Mouse (Mus musculus) hindbrain, embryonic 11.5 days (tissue): ENCODE results near the gene Dnah14. TPM values are rescaled to one million over a fixed set of nuclear protein-coding genes. Genes with fewer than 3 reads are reported as not detected.

Experiments
- ATAC-seq: fragments of 200-750 bp; cut with Nextera tagmentation; 2 replicates; pipeline ENCODE4 v1.8.0; 2017; ENCODE audit warnings: mild to moderate bottlenecking, moderate TSS enrichment, moderate library complexity; ENCODE audit not compliant: low FRiP score
- DNase-seq: peaks from one replicate; pipeline ENCODE4 v3.0.0-alpha.2; 2015; ENCODE audit warnings: low spot score
- H3K27ac ChIP-seq: fragments of 300-500 bp; sonication (generic); 2 replicates; pipeline ENCODE4 v1.5.1; 2014; ENCODE audit warnings: mild to moderate bottlenecking, low read depth, low read length
- H3K27me3 ChIP-seq: fragments of 300-500 bp; sonication (generic); 2 replicates; pipeline ENCODE4 v1.6.1; 2014; ENCODE audit warnings: mild to moderate bottlenecking, low read length, moderate library complexity, mixed read lengths; ENCODE audit not compliant: control insufficient read depth, insufficient read depth
- H3K36me3 ChIP-seq: fragments of 300-500 bp; sonication (generic); 2 replicates; pipeline ENCODE4 v1.6.1; 2014; ENCODE audit warnings: mild to moderate bottlenecking, low read length, moderate library complexity, mixed read lengths; ENCODE audit not compliant: control insufficient read depth, insufficient read depth
- H3K4me1 ChIP-seq: fragments of 300-500 bp; sonication (generic); replicated peaks from 2 replicates; pipeline ENCODE4 v1.6.1; 2014; ENCODE audit warnings: low read length, mixed read lengths; ENCODE audit not compliant: control insufficient read depth, insufficient read depth
- H3K4me2 ChIP-seq: fragments of 300-500 bp; sonication (generic); replicated peaks from 2 replicates; pipeline ENCODE4 v1.6.1; 2014; ENCODE audit warnings: mild to moderate bottlenecking, low read depth, low read length
- H3K4me3 ChIP-seq: fragments of 300-500 bp; sonication (generic); 2 replicates; pipeline ENCODE4 v1.5.1; 2014; ENCODE audit warnings: low read depth, low read length
- H3K9ac ChIP-seq: fragments of 300-500 bp; sonication (generic); 2 replicates; pipeline ENCODE4 v1.6.1; 2014; ENCODE audit warnings: low read depth, low read length
- H3K9me3 ChIP-seq: fragments of 300-500 bp; sonication (generic); 2 replicates; pipeline ENCODE4 v1.6.1; 2016; ENCODE audit warnings: low read length; ENCODE audit not compliant: control insufficient read depth
- WGBS: fragments of 180-500 bp; shearing (Covaris S2); extraction: QIAGEN DNeasy Blood & Tissue Kit; methylation state at CpG from one replicate; pipeline ENCODE4 v1.1.7; 2014; 5-methylcytosine and 5-hydroxymethylcytosine counted together
- polyA plus RNA-seq: library from polyadenylated mRNA; unstranded; fragments of >200 nt; fragmentation: Nextera tagmentation; extraction: Ambion mirVana; gene quantifications from 2 replicates; pipeline ENCODE4 v1.2.1, GENCODE M21; 2014

Dnah14 gene
- polyA plus RNA-seq, 1 experiment from 2014 or later, result 2.6 TPM

DNA sequence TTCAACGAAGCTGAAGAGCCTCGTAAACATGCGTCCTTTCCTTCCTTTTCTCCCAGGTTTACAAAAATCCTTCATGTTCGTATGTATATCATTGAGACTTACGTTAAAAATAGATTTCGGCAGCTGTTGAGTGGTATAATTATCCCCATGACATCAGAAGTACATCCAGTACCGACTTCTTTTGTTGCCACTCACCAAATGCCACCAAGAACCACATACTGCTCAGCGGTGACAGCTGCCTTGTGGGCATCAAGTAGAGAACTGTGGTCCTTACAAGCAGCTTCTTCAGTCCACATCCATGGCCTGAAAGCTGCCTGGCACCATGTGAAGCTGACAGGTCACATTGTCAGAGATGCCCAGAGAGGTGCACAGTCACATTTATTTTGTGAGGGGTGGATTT lies 26.4 kb upstream of the Dnah14 start:
- Histone ChIP-seq H3K4me3 (no peak overlapping the region), H3K9me3 (no peaks in the 10 kb centered on the region), H3K27me3 (no peaks in the 10 kb centered on the region), H3K27ac (no peak overlapping the region), H3K4me2 (no peak overlapping the region), H3K9ac (no peak overlapping the region), H3K4me1 (no peaks in the 10 kb centered on the region; the same call in 1 of the 2 replicates), H3K36me3 (no peaks in the 10 kb centered on the region)
- WGBS, result 94% methylated on average over 8 of the region's 8 CpGs
- ATAC-seq (no peak), DNase-seq (no peak)

DNA sequence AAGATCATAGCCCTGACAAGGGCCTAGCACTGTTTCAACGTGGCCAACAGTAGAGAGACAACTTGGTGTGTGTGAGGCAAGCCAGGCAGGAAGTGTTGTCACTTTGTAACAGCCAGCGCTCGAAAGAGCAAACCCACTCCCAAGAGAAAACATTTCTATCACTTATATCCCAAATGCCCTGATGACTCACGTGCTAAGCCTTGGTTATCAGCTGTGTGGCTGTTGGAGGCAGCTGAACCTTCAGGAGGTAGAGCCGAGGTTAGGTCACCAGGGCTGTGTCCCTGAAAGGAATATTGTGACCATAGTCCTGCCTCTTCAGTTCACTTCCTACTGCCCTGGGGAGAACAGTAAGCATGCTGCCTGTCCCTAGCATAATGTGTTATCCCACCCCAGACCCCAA lies 25.5 kb upstream of the Dnah14 start:
- WGBS, result 65% methylated on average over 5 of the region's 5 CpGs
- Histone ChIP-seq H3K4me3 (no peak overlapping the region), H3K27me3 (no peaks in the 10 kb centered on the region), H3K9me3 (no peaks in the 10 kb centered on the region), H3K4me1 (no peaks in the 10 kb centered on the region; the same call in 1 of the 2 replicates), H3K36me3 (no peaks in the 10 kb centered on the region), H3K4me2 (no peak overlapping the region), H3K27ac (no peak overlapping the region), H3K9ac (no peak overlapping the region)
- no peak for DNase-seq
- ATAC-seq, result no peak

GRCm38 (mm10) chr1:181552533-181553410 lies 23.6 kb upstream of the Dnah14 start:
- 44% methylated on average over 10 of the region's 10 CpGs for WGBS
- Histone ChIP-seq H3K27ac (no peak overlapping the region), H3K4me1 (no peaks in the 10 kb centered on the region; the same call in 1 of the 2 replicates), H3K4me3 (no peak overlapping the region), H3K27me3 (no peaks in the 10 kb centered on the region), H3K36me3 (no peaks in the 10 kb centered on the region), H3K9ac (no peak overlapping the region), H3K9me3 (no peaks in the 10 kb centered on the region), H3K4me2 (no peak overlapping the region)
- peak; percentile 45; the same call in 1 of the 2 replicates for ATAC-seq
- DNase-seq, result peak; percentile 25

GRCm38 (mm10) chr1:181555475-181555874 lies 20.9 kb upstream of the Dnah14 start:
- no peak overlapping the region for H3K4me2 ChIP-seq
- H3K27ac ChIP-seq, result no peak overlapping the region
- no peaks in the 10 kb centered on the region for H3K9me3 ChIP-seq
- no peaks in the 10 kb centered on the region; the same call in 1 of the 2 replicates for H3K4me1 ChIP-seq
- H3K27me3 ChIP-seq, result no peaks in the 10 kb centered on the region
- H3K4me3 ChIP-seq, result no peak overlapping the region
- ATAC-seq (no peak), DNase-seq (no peak)
- no peak overlapping the region for H3K9ac ChIP-seq
- 83% methylated on average over 5 of the region's 5 CpGs for WGBS
- H3K36me3 ChIP-seq, result no peaks in the 10 kb centered on the region

DNA sequence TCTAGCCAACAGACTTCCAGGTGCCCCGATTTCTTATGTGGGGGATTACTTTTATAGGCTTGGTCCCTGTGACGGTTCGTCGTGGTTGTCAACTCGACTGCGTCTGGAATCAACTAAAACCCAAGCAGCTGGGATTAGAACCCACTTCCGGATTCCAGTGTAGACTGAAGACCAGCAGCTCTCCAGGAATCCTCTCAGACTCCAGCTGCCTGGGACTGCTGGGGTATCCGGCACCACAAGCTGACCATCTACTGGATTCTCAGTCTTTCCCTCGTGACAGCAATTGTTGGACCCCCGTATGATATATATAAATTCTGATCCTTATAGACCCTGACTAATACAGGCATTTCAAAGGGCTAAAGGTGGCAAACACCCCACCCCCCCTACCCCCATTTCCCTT lies 16.7 kb upstream of the Dnah14 start:
- ATAC-seq, result no peak
- Histone ChIP-seq H3K27me3 (no peaks in the 10 kb centered on the region), H3K9ac (no peak overlapping the region), H3K36me3 (no peaks in the 10 kb centered on the region), H3K27ac (no peak overlapping the region), H3K4me1 (0 out of 2 replicates have a peak, but pooled peaks cover 2% of the 10 kb centered on the region), H3K4me2 (no peak overlapping the region), H3K4me3 (no peak overlapping the region), H3K9me3 (no peaks in the 10 kb centered on the region)
- no peak for DNase-seq
- WGBS, result 83% methylated on average over 10 of the region's 10 CpGs

DNA sequence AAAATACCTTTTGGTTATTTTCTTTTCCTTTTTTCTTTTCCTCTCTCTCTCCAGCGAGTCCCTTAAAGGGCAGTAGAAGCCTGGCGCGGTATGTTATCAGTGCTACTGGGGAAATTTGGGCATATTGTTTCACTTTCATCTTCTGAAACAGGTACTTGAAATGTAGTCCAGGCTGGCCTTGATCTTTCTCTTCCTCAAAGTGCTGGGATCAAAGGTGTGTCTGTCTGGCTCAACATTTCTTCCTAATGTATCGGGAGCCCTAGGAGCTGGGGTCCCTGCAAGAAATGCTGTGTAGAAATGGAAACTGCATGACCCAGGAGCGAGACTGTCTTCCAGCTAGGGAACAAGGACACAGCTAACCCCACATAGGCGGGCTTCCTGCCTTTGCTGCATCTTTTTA lies 16.0 kb upstream of the Dnah14 start:
- no peak for DNase-seq
- Histone ChIP-seq H3K9me3 (no peaks in the 10 kb centered on the region), H3K27ac (no peak overlapping the region), H3K4me2 (no peak overlapping the region), H3K27me3 (no peaks in the 10 kb centered on the region), H3K36me3 (no peaks in the 10 kb centered on the region), H3K9ac (no peak overlapping the region), H3K4me3 (no peak overlapping the region), H3K4me1 (0 out of 2 replicates have a peak, but pooled peaks cover 2% of the 10 kb centered on the region)
- no peak for ATAC-seq
- 88% methylated on average over 6 of the region's 6 CpGs for WGBS

DNA sequence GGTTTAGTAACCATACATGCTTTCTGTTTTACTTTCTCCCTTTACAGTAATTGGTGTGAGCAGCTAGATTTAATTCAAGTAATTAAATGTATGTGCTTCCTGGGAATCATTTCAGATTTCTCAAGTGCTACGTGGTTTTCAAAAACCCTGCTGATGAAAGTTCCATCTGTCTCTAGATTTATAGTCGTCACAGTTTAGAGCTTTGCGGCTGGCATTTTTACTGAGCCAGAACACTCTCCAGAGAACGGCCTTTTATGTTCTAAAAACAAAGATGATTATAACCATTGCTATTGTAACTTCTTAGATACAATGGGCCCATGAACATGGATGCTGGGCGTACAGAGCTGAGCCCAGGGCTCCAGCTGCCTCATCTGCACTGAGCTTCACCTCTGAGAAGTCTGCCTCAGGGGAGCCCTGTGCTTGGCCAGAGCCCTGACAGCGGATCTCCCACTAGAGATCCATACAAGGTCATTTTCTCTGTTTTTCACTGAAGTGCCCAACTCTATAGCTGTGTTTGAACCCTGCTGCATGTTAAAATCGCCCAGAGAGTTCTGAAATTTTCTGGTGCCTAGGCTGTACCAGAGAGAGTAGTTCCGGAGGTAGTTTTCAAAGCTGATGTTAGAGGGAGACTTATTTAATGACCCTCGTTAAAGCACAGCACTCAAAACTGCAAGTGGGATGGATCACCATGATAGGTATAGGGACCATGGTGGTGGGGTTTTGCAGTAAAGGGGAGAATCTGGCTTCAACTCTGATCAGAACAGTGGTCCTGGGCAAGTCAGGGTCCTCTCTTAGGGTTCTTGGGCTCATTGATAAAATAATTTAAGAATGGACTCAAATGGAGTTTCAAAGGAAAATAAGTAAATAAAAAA lies 15.2 kb upstream of the Dnah14 start:
- Histone ChIP-seq H3K9me3 (no peaks in the 10 kb centered on the region), H3K4me1 (0 out of 2 replicates have a peak, but pooled peaks cover 2% of the 10 kb centered on the region), H3K9ac (no peak overlapping the region), H3K27me3 (no peaks in the 10 kb centered on the region), H3K27ac (no peak overlapping the region), H3K36me3 (no peaks in the 10 kb centered on the region), H3K4me3 (no peak overlapping the region), H3K4me2 (no peak overlapping the region)
- no peak for DNase-seq
- no peak for ATAC-seq
- WGBS, result 65% methylated on average over 9 of the region's 9 CpGs

GRCm38 (mm10) chr1:181561768-181562444 lies 14.5 kb upstream of the Dnah14 start:
- Histone ChIP-seq H3K4me2 (no peak overlapping the region), H3K4me3 (no peak overlapping the region), H3K4me1 (0 out of 2 replicates have a peak, but pooled peaks cover 2% of the 10 kb centered on the region), H3K9me3 (no peaks in the 10 kb centered on the region), H3K9ac (no peak overlapping the region), H3K27ac (no peak overlapping the region), H3K36me3 (no peaks in the 10 kb centered on the region), H3K27me3 (no peaks in the 10 kb centered on the region)
- DNase-seq (no peak), ATAC-seq (no peak)
- WGBS, result 21% methylated on average over 8 of the region's 8 CpGs
